Mouse (Mus musculus): ENCODE measurements around the gene Sec63.

DNA sequence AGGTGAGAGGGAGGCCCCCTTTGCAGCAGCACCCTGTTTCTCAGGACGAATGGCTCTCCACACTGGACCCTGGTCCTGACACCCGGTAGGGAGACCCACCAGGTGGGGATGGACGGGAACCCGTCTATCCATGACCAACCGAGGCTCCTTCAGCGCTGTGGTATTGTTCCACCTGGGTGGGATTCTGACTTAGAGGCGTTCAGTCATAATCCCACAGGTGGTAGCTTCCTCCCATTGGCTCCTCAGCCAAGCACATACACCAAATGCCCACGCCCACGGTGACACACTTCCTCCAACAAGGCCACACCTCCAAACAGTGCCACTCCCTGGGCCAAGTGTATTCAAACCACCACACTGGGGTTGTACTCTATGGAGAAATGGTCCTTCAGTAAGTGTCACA is 95.3 kb downstream of the Sec63 start:
- no peak for TF ChIP-seq CTCF (IDR thresholded peaks at IDR 0.05; ENCODE audit: control insufficient read depth, insufficient read depth, low read length)
- no peak for TF ChIP-seq POLR2A (IDR thresholded peaks at IDR 0.05; ENCODE audit: borderline replicate concordance, control insufficient read depth, low read depth, low read length)
